Mouse (Mus musculus) kidney, postnatal 10 days (tissue): ENCODE results near the gene Poldip2.
A peak's percentile ranks its signal among the peaks of the same experiment; 100 is the strongest.
"Not testable (repeated sequence)": the region's sequence is repeated elsewhere in the genome, so short reads cannot be mapped to it uniquely, and the experiment has no call there.

ENCODE experiments used
- DNase-seq: peaks from one replicate; pipeline ENCODE4 v3.0.0; 2021; ENCODE audit warnings: mixed read lengths

Gene Poldip2

DNA sequence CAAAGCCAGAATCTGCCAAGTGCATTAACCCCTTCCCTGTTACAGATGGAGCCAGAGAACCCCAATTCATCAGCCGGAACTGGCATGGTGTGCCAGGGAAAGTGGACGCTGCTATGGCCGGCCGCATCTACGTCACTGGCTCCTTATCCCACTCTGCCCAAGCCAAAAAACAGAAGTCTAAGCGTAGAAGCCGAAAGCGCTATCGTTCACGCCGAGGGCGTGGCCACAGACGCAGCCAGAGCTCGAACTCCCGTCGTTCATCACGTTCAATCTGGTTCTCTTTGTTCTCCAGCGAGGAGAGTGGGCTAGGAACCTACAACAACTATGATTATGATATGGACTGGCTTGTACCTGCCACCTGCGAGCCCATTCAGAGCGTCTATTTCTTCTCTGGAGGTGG is 10.5 kb upstream of the Poldip2 start:
- DNase-seq = no peak

GRCm38 (mm10) chr11:78502909-78503650 is 8.9 kb upstream of the Poldip2 start, which contains the start of gene Sebox:
TSS of gene Sebox (plus strand) at chr11:78503447.
- DNase-seq = no peak

GRCm38 (mm10) chr11:78505430-78505829 is 6.6 kb upstream of the Poldip2 start:
- DNase-seq = no peak

DNA sequence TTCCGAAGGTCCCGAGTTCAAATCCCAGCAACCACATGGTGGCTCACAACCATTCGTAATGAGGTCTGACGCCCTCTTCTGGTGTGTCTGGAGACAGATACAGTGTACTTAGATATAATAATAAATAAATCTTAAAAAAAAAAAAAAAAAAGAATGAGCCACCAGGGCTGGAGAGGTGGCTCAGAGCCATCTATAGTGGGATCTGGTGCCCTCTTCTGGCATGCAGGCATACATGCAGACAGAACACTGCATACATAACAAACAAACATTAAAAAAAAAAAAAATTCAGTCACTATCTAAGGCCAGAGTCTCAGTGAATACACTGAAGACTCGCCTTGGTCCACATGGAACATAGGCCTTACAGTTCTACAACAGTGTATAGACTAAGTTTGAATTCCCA is 2.8 kb upstream of the Poldip2 start:
- DNase-seq = peak; percentile 51

GRCm38 (mm10) chr11:78513106-78513790 is 1.3 kb downstream of the Poldip2 start:
- DNase-seq = no peak

GRCm38 (mm10) chr11:78515549-78516325 is 3.7 kb downstream of the Poldip2 start:
- no peak for DNase-seq

GRCm38 (mm10) chr11:78518931-78519330 is 6.9 kb downstream of the Poldip2 start:
- DNase-seq = no peak

DNA sequence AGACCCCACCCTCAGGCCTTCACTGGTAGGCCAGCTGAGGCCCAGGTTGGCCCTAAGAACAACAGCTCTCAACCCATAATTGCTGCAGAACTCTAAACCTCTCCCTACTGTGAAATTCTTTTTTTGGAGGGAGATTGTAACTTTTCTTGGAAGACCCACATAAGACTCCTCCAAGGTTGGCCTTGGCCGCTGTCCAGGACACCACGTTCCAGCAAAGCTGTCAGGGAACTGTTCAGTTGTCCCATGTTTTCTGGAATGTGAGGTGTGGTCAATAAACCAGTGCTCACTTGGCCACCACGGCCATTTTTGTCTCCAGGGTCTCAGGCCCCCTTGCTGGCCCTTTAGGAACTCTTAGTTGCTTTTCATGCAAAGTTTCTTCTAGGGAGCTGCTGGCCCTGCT is 9.9 kb downstream of the Poldip2 start:
- DNase-seq = no peak

- peak; percentile 55 for DNase-seq
Observed at GRCm38 (mm10) chr11:78522481-78522997, 10.5 kb downstream of the Poldip2 start.

DNA sequence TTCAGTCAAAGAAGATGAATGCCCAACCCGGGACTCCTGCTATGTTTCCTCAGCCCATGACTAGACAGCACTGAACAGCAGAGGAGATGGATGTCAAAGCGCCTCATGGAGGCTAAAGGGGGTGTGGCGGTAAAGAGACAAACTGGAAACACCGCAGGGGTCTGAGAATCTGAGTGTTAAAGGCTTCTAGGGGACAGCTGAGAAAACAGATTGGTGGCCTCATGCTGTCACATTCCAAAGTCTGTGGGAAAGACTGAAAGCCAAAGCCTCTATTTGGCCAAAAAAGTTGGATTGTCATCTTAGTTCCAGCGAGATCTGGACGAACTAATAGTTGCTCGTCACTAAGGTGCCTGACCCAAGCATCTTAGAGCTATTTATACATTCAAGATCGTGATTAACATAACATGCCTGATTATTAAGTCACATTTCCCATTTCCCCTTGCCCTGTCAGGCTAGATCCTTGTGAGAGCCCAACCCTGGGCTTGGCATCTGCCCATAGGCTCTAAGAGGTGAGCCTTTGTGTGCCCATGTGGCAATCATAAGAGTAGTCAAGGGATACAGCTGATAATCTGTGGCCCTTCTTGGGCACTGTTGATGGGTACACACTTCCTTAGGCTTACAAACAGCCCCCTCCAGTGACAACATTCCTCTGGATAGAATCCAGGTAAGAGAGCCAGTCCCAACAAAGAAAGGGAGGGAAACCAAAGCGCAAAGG is 11.4 kb downstream of the Poldip2 start:
- peak; percentile 22 for DNase-seq

DNA sequence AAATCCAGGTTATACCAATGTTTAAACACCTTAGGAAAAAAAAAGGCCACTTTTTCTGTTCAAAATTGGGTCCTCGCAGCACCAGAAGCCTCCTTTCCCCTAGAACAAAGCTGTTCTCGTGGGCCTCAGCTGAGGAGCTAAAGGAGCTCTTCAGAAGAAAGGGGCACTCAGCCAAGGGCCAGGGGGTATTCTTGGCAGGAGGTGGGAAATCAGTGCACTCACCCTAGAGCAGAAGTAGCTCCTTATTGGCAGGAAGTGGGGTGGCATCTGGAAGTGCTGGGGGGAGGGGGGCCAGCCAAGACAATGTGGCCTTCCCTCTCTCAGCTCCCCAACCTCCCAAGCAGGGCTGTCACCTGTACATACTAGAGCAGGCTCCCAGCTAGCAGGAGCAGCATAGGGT is 12.8 kb downstream of the Poldip2 start:
- no peak for DNase-seq

DNA sequence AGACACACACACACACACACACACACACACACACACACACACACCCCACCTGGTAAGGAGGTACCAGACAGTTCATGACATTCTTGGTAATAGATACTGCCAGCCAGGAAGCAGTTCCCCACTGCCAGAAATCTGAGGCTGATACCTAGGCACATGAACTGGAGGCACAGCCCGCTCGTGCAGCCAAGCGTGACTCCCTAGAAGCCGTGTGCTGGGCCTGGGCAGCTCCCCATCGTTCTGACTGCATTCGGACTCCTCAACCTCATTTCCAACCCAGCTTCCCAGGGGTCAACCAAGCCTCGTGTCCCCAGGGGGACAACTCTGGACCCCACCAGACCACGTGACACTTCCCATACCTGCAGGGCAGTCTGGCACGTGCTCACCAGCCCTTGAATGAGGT is 16.7 kb downstream of the Poldip2 start:
- peak; percentile 29 for DNase-seq

DNA sequence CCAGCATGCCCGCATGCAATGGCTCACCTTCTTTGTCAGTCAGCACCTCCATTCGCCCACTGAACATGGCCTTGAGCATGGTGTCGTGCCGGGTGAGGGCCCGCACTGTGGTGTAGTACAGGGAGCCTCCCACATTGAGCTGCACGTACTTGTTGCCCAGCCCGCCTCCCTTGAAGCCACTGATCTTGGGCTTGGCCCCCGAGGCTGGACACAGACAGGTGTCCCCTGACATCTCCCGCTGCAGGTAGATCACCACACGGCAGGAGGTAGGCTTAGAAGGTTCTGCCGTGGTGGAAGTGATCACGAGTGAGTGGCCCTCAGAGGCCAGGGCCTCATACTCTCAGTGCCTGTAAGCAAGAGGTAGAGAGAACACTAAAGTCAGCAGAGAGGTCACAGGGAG is 18.0 kb downstream of the Poldip2 start:
- no peak for DNase-seq

- peak; percentile 79 for DNase-seq
Observed at GRCm38 (mm10) chr11:78531046-78531445, 19.1 kb downstream of the Poldip2 start.

GRCm38 (mm10) chr11:78531515-78531914 is 19.5 kb downstream of the Poldip2 start:
- not testable (repeated sequence) for DNase-seq

DNA sequence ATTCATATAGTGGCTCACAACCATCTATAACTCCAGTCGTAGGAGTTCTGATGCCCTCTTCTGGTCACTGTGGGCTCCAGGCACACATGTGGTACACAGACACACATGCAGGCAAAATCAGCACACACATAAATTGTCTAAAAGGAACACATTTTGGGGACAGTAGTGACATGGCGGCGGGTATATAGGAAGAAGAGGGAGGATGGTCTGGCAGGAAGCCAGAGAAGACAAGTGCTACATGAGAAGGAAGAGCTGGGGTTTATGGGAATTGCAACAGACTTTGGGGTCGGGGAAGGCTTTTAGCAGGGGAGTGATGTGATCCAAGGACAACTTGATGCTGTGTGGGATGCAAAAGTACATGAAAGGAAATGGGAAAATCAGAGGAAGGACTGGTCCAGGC is 22.5 kb downstream of the Poldip2 start:
- DNase-seq = no peak

- peak; percentile 52 for DNase-seq
Observed at GRCm38 (mm10) chr11:78535376-78536079, 23.5 kb downstream of the Poldip2 start.

DNA sequence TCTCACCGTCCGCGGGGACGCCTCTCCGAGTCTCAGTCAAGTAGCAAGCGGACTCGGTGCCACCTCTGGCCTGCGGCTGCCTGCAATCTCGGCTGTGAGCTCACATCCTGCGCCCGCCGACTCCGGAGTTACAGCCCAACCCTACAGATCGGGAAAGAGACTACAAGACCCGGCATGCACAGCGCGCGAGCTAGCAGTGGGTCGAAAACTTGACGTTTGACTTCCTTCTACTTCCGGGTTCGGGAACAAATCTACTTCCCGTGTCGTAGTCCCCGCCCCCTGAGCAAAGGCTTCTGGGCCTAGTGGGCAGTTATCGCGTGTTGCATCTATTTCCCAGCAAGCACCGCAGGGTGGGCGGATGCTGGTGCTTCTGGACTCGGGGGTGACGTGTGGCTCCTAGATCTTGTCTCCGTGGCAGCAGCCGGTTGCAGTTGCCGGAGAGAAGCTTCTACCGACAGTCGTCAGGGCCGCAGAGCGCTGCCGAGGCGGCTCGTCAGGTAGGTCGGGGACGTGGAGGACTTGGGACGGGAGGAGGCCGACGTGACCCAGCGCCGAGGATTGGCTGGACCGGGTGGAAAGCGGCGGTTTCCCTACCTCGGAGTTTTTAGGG is 24.2 kb downstream of the Poldip2 start, which contains the start of the genes Tnfaip1 and Ift20:
TSS of gene Tnfaip1 (minus strand) at position 253 of the 610 bp plus-strand sequence.
TSS of gene Ift20 (plus strand) at position 282 of the 610 bp plus-strand sequence.
- peak; percentile 98 for DNase-seq

- no peak for DNase-seq
Observed at GRCm38 (mm10) chr11:78536690-78537084, 24.7 kb downstream of the Poldip2 start.

GRCm38 (mm10) chr11:78540358-78540757 is 28.4 kb downstream of the Poldip2 start:
- no peak for DNase-seq

DNA sequence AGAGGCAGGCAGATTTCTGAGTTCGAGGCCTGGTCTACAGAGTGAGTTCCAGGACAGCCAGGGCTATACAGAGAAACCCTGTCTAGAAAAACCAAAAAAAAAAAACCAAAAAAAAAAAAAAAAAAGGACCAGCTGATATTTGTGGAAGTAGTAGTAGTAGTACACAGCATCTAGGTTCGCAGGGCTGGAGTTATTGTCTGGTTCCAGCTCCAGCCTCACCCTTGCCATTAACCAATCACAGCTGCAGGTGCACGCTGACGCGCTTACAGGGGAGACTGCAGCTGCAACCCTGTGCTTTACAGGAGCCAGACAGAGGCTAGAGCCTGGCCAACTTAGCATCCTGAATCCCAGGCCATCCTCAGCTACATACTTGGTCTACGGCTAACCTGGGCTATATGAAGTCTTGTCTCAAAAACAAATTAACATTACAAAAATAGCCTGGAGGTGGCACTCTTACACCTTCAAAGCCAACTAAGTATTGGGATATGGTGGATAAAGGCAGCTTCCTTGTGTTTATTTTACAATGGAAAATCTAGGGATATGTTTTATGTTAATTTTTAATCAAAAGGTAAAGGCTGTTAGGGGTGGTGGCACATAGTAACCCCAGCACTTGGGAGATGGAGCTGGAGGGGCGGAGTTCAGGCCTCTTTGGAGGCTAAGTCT is 32.6 kb downstream of the Poldip2 start:
- DNase-seq = no peak
